Mouse (Mus musculus): ENCODE measurements around the gene Nup210. TPM values are rescaled to one million over a fixed set of nuclear protein-coding genes. Genes with fewer than 3 reads are reported as not detected.

Nup210 gene
- polyA plus RNA-seq, 1 experiment from 2014 or later = 7.1 TPM

- H3K4me2 ChIP-seq (ENCODE audit: low read length) = no peak overlapping the region
- WGBS = 42% methylated on average over 1 of the region's 1 CpGs
- H3K9ac ChIP-seq (ENCODE audit: low read length) = no peak overlapping the region
- H3K27me3 ChIP-seq (ENCODE audit: control insufficient read depth, insufficient read depth, low read length) = no peaks in the 10 kb centered on the region
- no peak for ATAC-seq (ENCODE audit: insufficient number of reproducible peaks, insufficient read depth, low FRiP score, low read depth)
- peaks cover 18 to 23% of the 10 kb centered on the region in 2 experiments for H3K4me1 ChIP-seq (ENCODE audit: control insufficient read depth in 2 of 2, insufficient read depth in 2 of 2, low read length in 2 of 2)
- H3K4me3 ChIP-seq (ENCODE audit: control insufficient read depth in 1 of 2, insufficient read depth in 1 of 2, low read depth in 1 of 2, low read length in 2 of 2) = no peak overlapping the region
- H3K36me3 ChIP-seq (ENCODE audit: control insufficient read depth, insufficient read depth, low read length) = no peaks in the 10 kb centered on the region
- H3K9me3 ChIP-seq (ENCODE audit: control insufficient read depth, low read length) = no peaks in the 10 kb centered on the region
- H3K27ac ChIP-seq (replicated peaks in 1 of 2; ENCODE audit: control insufficient read depth in 1 of 2, insufficient read depth in 1 of 2, low read depth in 2 of 2, low read length in 2 of 2) = no peak overlapping the region
Measured at GRCm38 (mm10) chr6:91080033-91080432, 36.6 kb downstream of the Nup210 start.

DNA sequence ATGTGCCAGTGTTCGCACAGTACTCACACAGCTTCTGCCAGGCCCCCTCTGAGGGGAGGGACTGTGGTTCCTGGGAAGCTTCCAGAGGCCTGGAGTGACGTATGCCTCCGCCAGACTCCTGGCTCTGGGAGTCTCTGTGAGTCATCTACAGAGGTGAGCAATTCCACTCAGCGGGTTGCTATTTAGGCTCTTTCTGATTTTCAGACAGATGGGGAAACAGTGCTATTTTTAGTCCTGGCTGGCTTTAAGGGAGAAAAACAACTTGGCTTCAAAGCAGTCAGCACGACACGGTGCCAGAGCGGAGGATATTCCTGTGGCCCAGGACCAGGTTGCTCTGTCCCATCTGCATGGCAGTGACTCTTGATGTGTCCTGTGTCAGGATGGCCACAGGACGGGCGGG, 40.4 kb downstream of the Nup210 start:
- Histone ChIP-seq H3K27ac (replicated peaks in 1 of 2; ENCODE audit: control insufficient read depth in 1 of 2, insufficient read depth in 1 of 2, low read depth in 2 of 2, low read length in 2 of 2) (peak overlapping the region; percentile 82 to 86), H3K4me2 (ENCODE audit: low read length) (peak overlapping the region; percentile 30), H3K9ac (ENCODE audit: low read length) (0 out of 2 replicates have a peak overlapping the region, but pooled peaks have one; percentile 17), H3K4me3 (ENCODE audit: control insufficient read depth in 1 of 2, insufficient read depth in 1 of 2, low read depth in 1 of 2, low read length in 2 of 2) (no peak overlapping the region), H3K9me3 (ENCODE audit: control insufficient read depth, low read length) (no peaks in the 10 kb centered on the region), H3K36me3 (ENCODE audit: control insufficient read depth, insufficient read depth, low read length) (no peaks in the 10 kb centered on the region; the same call in 1 of the 2 replicates), H3K4me1 (ENCODE audit: control insufficient read depth in 2 of 2, insufficient read depth in 2 of 2, low read length in 2 of 2) (peaks cover 18 to 23% of the 10 kb centered on the region in 2 experiments), H3K27me3 (ENCODE audit: control insufficient read depth, insufficient read depth, low read length) (no peaks in the 10 kb centered on the region)
- 25% methylated on average over 9 of the region's 9 CpGs for WGBS
- ATAC-seq (ENCODE audit: insufficient number of reproducible peaks, insufficient read depth, low FRiP score, low read depth) = peak; percentile 92

DNA sequence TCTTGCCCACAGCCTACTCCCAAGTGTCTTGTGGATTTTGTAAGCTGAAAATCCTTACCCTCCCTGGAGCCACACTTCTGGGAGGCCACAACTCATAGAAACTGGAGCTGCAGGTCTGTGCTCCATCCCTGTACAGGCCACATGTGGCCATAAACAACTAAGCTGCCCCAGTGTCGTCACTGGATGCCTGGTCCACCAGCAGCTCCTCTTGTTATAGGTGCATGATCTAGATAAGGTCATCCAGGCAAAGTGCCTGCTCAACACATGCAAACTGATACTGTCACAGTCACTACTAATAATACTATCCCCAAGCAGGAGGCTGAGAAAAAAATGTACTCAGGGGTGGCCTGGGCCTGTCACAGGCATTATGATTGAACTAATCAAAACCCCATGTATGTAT, 48.1 kb downstream of the Nup210 start:
- ATAC-seq (ENCODE audit: insufficient number of reproducible peaks, insufficient read depth, low FRiP score, low read depth) = no peak
- Histone ChIP-seq H3K4me3 (ENCODE audit: control insufficient read depth in 1 of 2, insufficient read depth in 1 of 2, low read depth in 1 of 2, low read length in 2 of 2) (no peak overlapping the region), H3K9ac (ENCODE audit: low read length) (no peak overlapping the region), H3K36me3 (ENCODE audit: control insufficient read depth, insufficient read depth, low read length) (peaks cover 4% of the 10 kb centered on the region; the same call in 1 of the 2 replicates), H3K27ac (replicated peaks in 1 of 2; ENCODE audit: control insufficient read depth in 1 of 2, insufficient read depth in 1 of 2, low read depth in 2 of 2, low read length in 2 of 2) (no peak overlapping the region), H3K9me3 (ENCODE audit: control insufficient read depth, low read length) (no peaks in the 10 kb centered on the region), H3K4me2 (ENCODE audit: low read length) (no peak overlapping the region), H3K4me1 (ENCODE audit: control insufficient read depth in 2 of 2, insufficient read depth in 2 of 2, low read length in 2 of 2) (peaks cover 0 to 4% of the 10 kb centered on the region in 2 experiments; a peak in 2 of 4 replicates), H3K27me3 (ENCODE audit: control insufficient read depth, insufficient read depth, low read length) (no peaks in the 10 kb centered on the region)
- WGBS = 31% methylated on average over 1 of the region's 1 CpGs

- no peak overlapping the region for H3K9ac ChIP-seq (ENCODE audit: low read length)
- H3K27me3 ChIP-seq (ENCODE audit: control insufficient read depth, insufficient read depth, low read length) = no peaks in the 10 kb centered on the region
- H3K4me3 ChIP-seq (ENCODE audit: control insufficient read depth in 1 of 2, insufficient read depth in 1 of 2, low read depth in 1 of 2, low read length in 2 of 2) = no peak overlapping the region
- no peaks in the 10 kb centered on the region for H3K9me3 ChIP-seq (ENCODE audit: control insufficient read depth, low read length)
- no peak for ATAC-seq (ENCODE audit: insufficient number of reproducible peaks, insufficient read depth, low FRiP score, low read depth)
- H3K36me3 ChIP-seq (ENCODE audit: control insufficient read depth, insufficient read depth, low read length) = peaks cover 4% of the 10 kb centered on the region; the same call in 1 of the 2 replicates
- H3K27ac ChIP-seq (replicated peaks in 1 of 2; ENCODE audit: control insufficient read depth in 1 of 2, insufficient read depth in 1 of 2, low read depth in 2 of 2, low read length in 2 of 2) = no peak overlapping the region
- H3K4me1 ChIP-seq (ENCODE audit: control insufficient read depth in 2 of 2, insufficient read depth in 2 of 2, low read length in 2 of 2) = peaks cover 3 to 4% of the 10 kb centered on the region in 2 experiments; a peak in 3 of 4 replicates
- no peak overlapping the region for H3K4me2 ChIP-seq (ENCODE audit: low read length)
- WGBS = 78% methylated on average over 3 of the region's 3 CpGs
Measured at GRCm38 (mm10) chr6:91067048-91067447, 49.6 kb downstream of the Nup210 start.

DNA sequence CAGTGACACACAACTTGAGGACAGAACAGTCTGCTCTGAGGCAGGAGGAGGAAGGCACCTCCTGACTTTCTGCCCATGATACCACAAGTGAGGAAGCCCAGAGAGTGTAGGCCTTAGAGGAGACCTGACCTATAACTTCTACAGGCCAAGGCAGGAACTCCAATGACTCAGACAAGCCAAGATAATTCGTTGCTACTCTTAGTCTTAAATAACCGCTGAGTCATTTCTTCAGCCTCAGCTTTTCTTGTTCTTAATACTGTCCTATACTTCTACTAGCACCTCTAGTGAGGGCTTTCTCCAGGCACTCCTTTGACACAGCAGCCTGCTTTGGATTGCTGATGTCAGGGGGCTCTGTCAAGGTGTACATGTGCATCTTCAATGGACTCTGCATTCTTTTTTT, 55.3 kb downstream of the Nup210 start:
- no peak overlapping the region for H3K9ac ChIP-seq (ENCODE audit: low read length)
- H3K27me3 ChIP-seq (ENCODE audit: control insufficient read depth, insufficient read depth, low read length) = no peaks in the 10 kb centered on the region
- H3K36me3 ChIP-seq (ENCODE audit: control insufficient read depth, insufficient read depth, low read length) = 0 out of 2 replicates have a peak, but pooled peaks cover 2% of the 10 kb centered on the region
- no peaks in the 10 kb centered on the region for H3K9me3 ChIP-seq (ENCODE audit: control insufficient read depth, low read length)
- no peak overlapping the region for H3K4me3 ChIP-seq (ENCODE audit: control insufficient read depth in 1 of 2, insufficient read depth in 1 of 2, low read depth in 1 of 2, low read length in 2 of 2)
- peaks cover 6 to 12% of the 10 kb centered on the region in 2 experiments; a peak in 3 of 4 replicates for H3K4me1 ChIP-seq (ENCODE audit: control insufficient read depth in 2 of 2, insufficient read depth in 2 of 2, low read length in 2 of 2)
- no peak overlapping the region for H3K4me2 ChIP-seq (ENCODE audit: low read length)
- 83% methylated on average over 2 of the region's 2 CpGs for WGBS
- no peak for ATAC-seq (ENCODE audit: insufficient number of reproducible peaks, insufficient read depth, low FRiP score, low read depth)
- H3K27ac ChIP-seq (replicated peaks in 1 of 2; ENCODE audit: control insufficient read depth in 1 of 2, insufficient read depth in 1 of 2, low read depth in 2 of 2, low read length in 2 of 2) = no peak overlapping the region

- Histone ChIP-seq H3K36me3 (ENCODE audit: control insufficient read depth, insufficient read depth, low read length) (0 out of 2 replicates have a peak, but pooled peaks cover 2% of the 10 kb centered on the region), H3K4me2 (ENCODE audit: low read length) (no peak overlapping the region), H3K4me1 (ENCODE audit: control insufficient read depth in 2 of 2, insufficient read depth in 2 of 2, low read length in 2 of 2) (peaks cover 6 to 14% of the 10 kb centered on the region in 2 experiments; a peak in 3 of 4 replicates), H3K27me3 (ENCODE audit: control insufficient read depth, insufficient read depth, low read length) (no peaks in the 10 kb centered on the region), H3K9ac (ENCODE audit: low read length) (no peak overlapping the region), H3K27ac (replicated peaks in 1 of 2; ENCODE audit: control insufficient read depth in 1 of 2, insufficient read depth in 1 of 2, low read depth in 2 of 2, low read length in 2 of 2) (no peak overlapping the region), H3K4me3 (ENCODE audit: control insufficient read depth in 1 of 2, insufficient read depth in 1 of 2, low read depth in 1 of 2, low read length in 2 of 2) (no peak overlapping the region), H3K9me3 (ENCODE audit: control insufficient read depth, low read length) (no peaks in the 10 kb centered on the region)
- ATAC-seq (ENCODE audit: insufficient number of reproducible peaks, insufficient read depth, low FRiP score, low read depth) = peak; percentile 28; the same call in 1 of the 2 replicates
- 34% methylated on average over 2 of the region's 2 CpGs for WGBS
Measured at GRCm38 (mm10) chr6:91059711-91060110, 56.9 kb downstream of the Nup210 start.

DNA sequence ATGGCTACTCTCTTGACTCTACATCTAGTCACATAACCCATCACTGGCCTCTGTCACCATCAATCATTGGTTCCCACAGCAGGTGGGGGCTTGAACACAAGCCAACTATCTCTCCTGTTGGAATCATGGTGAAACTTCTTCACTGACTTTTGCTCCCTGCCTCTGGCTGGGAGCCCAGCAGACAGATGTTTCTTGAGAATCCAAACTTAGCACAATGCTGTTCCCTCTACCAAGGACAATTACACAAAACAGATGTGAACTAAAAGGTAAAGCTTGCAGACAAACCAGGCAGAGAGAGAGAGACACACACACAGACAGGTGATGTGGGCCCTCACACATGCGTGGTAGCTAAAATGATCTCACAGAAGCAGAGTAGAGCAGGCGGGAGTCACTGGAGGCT, 58.6 kb downstream of the Nup210 start:
- H3K4me3 ChIP-seq (ENCODE audit: control insufficient read depth in 1 of 2, insufficient read depth in 1 of 2, low read depth in 1 of 2, low read length in 2 of 2) = no peak overlapping the region
- peaks cover 6 to 14% of the 10 kb centered on the region in 2 experiments; a peak in 3 of 4 replicates for H3K4me1 ChIP-seq (ENCODE audit: control insufficient read depth in 2 of 2, insufficient read depth in 2 of 2, low read length in 2 of 2)
- no peaks in the 10 kb centered on the region; the same call in 1 of the 2 replicates for H3K27me3 ChIP-seq (ENCODE audit: control insufficient read depth, insufficient read depth, low read length)
- H3K4me2 ChIP-seq (ENCODE audit: low read length) = no peak overlapping the region
- ATAC-seq (ENCODE audit: insufficient number of reproducible peaks, insufficient read depth, low FRiP score, low read depth) = no peak
- 80% methylated on average over 2 of the region's 2 CpGs for WGBS
- no peak overlapping the region for H3K9ac ChIP-seq (ENCODE audit: low read length)
- H3K9me3 ChIP-seq (ENCODE audit: control insufficient read depth, low read length) = no peaks in the 10 kb centered on the region
- H3K36me3 ChIP-seq (ENCODE audit: control insufficient read depth, insufficient read depth, low read length) = 0 out of 2 replicates have a peak, but pooled peaks cover 9% of the 10 kb centered on the region
- no peak overlapping the region for H3K27ac ChIP-seq (replicated peaks in 1 of 2; ENCODE audit: control insufficient read depth in 1 of 2, insufficient read depth in 1 of 2, low read depth in 2 of 2, low read length in 2 of 2)

- no peaks in the 10 kb centered on the region for H3K9me3 ChIP-seq (ENCODE audit: control insufficient read depth, low read length)
- 0 out of 2 replicates have a peak, but pooled peaks cover 15% of the 10 kb centered on the region for H3K36me3 ChIP-seq (ENCODE audit: control insufficient read depth, insufficient read depth, low read length)
- no peak overlapping the region for H3K4me3 ChIP-seq (ENCODE audit: control insufficient read depth in 1 of 2, insufficient read depth in 1 of 2, low read depth in 1 of 2, low read length in 2 of 2)
- H3K9ac ChIP-seq (ENCODE audit: low read length) = no peak overlapping the region
- H3K27me3 ChIP-seq (ENCODE audit: control insufficient read depth, insufficient read depth, low read length) = no peaks in the 10 kb centered on the region; the same call in 1 of the 2 replicates
- no peak for ATAC-seq (ENCODE audit: insufficient number of reproducible peaks, insufficient read depth, low FRiP score, low read depth)
- no peak overlapping the region for H3K27ac ChIP-seq (replicated peaks in 1 of 2; ENCODE audit: control insufficient read depth in 1 of 2, insufficient read depth in 1 of 2, low read depth in 2 of 2, low read length in 2 of 2)
- H3K4me1 ChIP-seq (ENCODE audit: control insufficient read depth in 2 of 2, insufficient read depth in 2 of 2, low read length in 2 of 2) = peaks cover 6 to 11% of the 10 kb centered on the region in 2 experiments; a peak in 2 of 4 replicates
- no peak overlapping the region for H3K4me2 ChIP-seq (ENCODE audit: low read length)
Measured at GRCm38 (mm10) chr6:91056348-91056747, 60.3 kb downstream of the Nup210 start.

All from heart, embryonic 14.5 days (tissue).